Mouse (Mus musculus) liver, postnatal 0 days (tissue): Measurements from ENCODE around the gene F2rl1.

ENCODE experiments used
- CTCF ChIP-seq: sonication (generic); IDR thresholded peaks from 2 replicates; pipeline ENCODE4 v1.5.1; 2016; ENCODE audit warnings: antibody characterized with exemption, low read depth
- EP300 ChIP-seq: IDR thresholded peaks from 2 replicates; pipeline ENCODE4 v1.6.1; 2016; ENCODE audit warnings: antibody characterized with exemption, low read depth, mild to moderate bottlenecking

DNA sequence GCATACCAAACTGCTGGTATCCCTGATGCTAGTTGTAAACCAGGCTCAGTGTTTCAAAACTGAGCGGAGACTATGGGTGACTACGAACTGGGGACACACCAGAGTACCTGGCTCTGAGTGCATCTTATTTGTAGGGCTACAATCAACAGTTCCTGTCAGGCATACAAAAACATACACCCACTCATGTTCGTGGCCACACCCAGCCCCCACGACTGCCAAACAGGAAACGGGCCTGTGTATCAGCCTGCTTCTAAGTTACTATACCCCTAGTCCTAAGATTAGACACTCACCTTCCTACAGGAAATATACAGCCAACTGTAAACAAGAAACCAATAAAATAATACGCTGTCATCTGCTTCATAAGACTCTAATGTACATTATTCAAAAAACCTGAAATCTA, 4.0 kb downstream of the F2rl1 start:
- no peak for TF ChIP-seq EP300
- no peak for TF ChIP-seq CTCF
